Mouse (Mus musculus) embryo, embryonic 10 days (tissue): ENCODE results near the gene 4930404N11Rik.

Experiments
- DNase-seq: peaks from one replicate; pipeline ENCODE4 v3.0.0-alpha.2; 2015; ENCODE audit warnings: low spot score

Gene 4930404N11Rik

DNA sequence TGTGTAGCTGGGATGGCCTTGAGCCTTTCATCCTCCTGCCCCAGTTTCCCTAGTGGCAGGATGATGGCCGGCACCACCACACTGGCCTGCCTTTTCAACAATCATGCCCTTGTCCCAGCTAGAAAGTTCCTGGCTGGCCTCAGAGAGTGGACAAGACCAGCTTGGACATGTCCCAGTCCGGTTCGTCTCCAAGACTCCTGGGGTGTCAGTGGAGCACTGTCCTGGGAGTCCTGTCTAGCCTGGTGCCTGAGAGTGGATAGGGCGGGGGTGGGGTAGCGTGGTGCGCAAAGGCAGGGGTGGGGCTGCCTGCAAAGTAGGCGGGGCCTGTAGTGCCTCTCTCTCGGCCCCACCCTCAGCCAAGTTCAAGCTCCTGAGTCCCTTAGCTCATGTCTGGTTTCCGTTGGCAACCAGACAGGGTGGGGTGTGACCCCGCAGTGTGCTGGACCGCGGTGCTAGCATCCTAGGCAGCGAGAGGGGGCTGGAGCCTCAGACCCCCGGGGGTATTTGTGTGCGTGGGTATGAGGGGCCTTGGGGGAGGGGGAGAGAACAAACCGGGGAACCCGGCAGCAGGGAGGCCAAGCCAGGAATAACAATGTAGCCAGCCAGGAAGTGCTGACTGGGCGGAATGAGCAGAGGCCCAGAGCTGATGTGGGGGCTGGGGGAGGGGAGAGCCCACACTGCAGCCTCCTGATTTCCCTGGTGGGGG lies 36.1 kb upstream of the 4930404N11Rik start:
- DNase-seq: peak; percentile 66

- peak; percentile 59 for DNase-seq
These were observed 35.5 kb upstream of the 4930404N11Rik start for GRCm38 (mm10) chr10:81401205-81401520.

- no peak for DNase-seq
These were observed 35.0 kb upstream of the 4930404N11Rik start for GRCm38 (mm10) chr10:81400371-81401204.

GRCm38 (mm10) chr10:81399798-81400308 lies 34.2 kb upstream of the 4930404N11Rik start:
- DNase-seq: no peak

DNA sequence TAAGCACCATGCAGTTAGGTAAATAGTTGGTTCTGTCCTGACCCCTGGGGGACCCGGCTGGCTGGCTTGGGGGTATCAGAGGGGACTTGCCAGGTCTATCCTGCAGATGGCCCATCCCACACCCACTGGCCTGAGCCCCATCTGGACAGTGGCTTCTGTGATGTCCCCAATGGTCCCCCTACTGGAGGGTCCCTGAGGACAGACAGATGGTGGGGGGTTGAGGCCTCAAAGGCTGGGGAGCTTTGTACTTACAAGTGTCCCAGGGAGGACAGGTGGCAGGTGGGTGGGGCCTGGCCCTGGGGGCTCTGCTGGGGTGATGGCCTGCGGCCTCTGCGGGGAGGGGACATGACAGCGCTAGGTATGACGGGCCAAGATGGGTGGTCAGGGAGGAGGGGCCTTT lies 33.7 kb upstream of the 4930404N11Rik start:
- no peak for DNase-seq

- DNase-seq: no peak
These were observed 31.1 kb upstream of the 4930404N11Rik start for GRCm38 (mm10) chr10:81396749-81397148.

DNA sequence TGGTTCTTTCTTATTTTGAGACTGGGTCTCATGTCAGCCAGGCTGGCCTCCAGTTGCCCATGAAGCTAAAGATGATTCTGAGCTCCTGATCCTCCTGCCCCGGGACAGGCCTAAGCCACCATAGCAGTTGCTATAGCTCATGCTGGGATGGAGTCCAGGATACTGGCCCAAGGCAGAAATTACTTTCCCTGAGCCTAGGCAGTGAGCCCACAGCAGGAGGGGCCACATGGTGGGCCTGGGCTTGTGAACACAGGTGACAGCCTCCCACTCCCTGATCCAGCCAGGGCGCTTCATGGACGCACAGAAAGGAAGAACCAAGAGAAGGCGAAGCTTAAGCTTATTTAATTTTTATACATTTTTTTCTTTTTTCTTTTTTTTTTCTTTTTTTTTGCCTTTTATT lies 30.2 kb upstream of the 4930404N11Rik start:
- no peak for DNase-seq

- DNase-seq: peak; percentile 88
These were observed 29.5 kb upstream of the 4930404N11Rik start for GRCm38 (mm10) chr10:81395127-81395526.

DNA sequence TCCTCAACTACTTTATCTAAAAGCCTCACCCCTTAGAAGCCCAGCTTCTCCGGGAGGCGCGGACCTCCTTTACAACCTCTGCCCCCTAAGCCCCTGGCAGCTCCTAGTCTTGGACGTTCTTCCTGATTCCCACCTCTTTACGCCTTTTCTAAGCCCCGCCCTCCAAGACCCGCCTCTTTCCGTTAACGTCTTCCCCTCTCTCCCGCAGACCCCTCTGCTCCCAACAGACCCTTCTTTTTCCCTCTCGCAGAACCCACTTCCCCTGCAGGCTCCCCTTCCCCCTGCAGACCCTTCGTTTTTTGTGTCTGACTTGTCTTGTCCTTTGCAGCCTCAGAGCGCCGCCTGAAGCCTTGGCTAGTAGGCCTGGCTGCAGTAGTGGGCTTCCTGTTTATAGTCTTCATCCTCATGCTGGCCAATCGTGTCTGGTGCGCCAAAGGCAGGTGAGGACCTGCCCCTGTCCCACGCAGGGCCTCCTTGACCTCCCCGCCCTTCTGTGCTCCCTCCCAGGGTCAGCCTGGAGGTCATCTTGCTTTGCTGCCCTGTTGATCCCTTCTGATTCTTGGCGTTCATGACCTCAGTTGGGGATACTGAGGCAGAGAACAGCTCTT lies 27.9 kb upstream of the 4930404N11Rik start:
- DNase-seq: peak; percentile 67

- DNase-seq: no peak
These were observed 27.2 kb upstream of the 4930404N11Rik start, which contains the start of gene Smim24 for GRCm38 (mm10) chr10:81392781-81393185. Smim24 (plus strand) TSS chr10:81393051.

GRCm38 (mm10) chr10:81392270-81392669 lies 26.7 kb upstream of the 4930404N11Rik start:
- no peak for DNase-seq

GRCm38 (mm10) chr10:81390678-81390965 lies 25.0 kb upstream of the 4930404N11Rik start:
- DNase-seq: no peak

GRCm38 (mm10) chr10:81389801-81390677 lies 24.4 kb upstream of the 4930404N11Rik start:
- DNase-seq: peak; percentile 58

DNA sequence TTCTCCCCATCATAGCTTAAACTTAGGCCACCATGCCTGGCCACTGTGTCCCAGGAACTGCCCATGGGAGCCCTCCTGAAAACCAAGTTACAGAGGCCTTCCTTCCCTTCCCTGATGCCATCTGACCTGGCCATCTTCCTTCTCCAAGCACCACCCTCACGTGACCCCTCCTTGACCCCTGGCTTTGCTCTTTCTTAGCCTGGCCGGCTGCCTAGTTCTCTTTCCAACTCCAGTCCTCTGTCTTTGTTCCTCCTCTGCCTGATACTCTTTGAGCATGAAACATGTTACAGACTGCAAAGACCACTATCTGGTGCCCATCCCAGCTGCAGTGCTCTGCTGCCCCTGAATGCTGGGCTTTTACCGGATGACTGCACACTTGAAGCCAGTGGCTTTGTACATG lies 23.8 kb upstream of the 4930404N11Rik start:
- DNase-seq: no peak

GRCm38 (mm10) chr10:81388505-81389055 lies 23.0 kb upstream of the 4930404N11Rik start, which contains the start of gene Gm48552:
Gm48552 (plus strand) TSS chr10:81389005.
- no peak for DNase-seq

DNA sequence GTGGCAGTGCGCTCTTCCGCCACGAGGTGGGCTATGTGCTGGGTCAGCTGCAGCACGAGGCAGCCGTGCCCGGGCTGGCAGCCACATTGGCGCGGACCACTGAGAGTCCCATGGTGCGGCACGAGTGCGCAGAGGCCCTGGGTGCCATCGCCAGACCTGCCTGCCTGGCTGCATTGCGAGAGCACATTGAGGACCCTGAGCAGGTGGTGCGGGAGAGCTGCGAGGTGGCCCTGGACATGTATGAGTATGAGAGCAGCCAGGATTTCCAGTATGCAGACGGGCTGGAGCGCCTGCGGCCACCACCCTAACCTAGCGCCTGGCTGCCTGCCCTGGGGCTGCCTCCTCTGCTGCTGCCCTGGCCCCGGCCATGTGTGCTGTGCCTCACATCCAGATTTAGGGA lies 22.1 kb upstream of the 4930404N11Rik start:
- DNase-seq: no peak

DNA sequence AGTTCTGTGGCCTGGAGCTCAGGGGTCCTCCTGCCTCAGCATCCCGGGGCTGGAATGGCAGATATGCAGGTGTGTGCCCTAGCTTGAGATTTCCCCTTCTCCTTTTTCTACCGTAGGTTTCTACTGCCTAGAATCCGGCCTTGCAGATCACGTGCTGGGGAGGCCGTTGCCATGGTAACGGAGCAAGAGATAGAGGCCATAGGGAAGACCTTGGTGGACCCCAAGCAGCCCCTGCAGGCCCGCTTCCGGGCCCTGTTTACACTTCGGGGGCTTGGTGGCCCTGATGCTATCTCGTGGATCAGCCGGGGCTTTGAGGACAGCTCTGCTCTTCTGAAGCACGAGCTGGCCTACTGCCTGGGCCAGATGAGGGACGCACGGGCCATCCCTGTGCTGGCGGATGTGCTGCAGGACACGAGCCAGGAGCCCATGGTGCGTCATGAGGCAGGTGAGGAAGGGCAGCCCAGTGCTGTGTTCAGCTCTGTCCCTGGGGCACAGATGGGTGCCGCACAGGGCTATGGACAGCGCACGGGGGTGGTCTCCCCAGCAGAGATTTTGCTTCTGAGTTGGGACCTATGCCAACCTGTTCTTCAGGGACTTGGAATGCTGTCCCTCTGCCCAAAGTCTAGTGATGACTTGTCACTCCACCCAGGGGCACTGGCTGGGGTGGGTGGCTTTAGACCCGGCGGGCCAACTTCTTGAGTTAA lies 20.1 kb upstream of the 4930404N11Rik start:
- no peak for DNase-seq

GRCm38 (mm10) chr10:81384605-81384982 lies 19.0 kb upstream of the 4930404N11Rik start:
- DNase-seq: no peak

GRCm38 (mm10) chr10:81383802-81384604 lies 18.4 kb upstream of the 4930404N11Rik start, which contains the start of the genes Dohh and Gm48551:
Dohh (plus strand) TSS chr10:81384428.
Gm48551 (plus strand) TSS chr10:81384466.
- DNase-seq: peak; percentile 100

- no peak for DNase-seq
These were observed 16.4 kb upstream of the 4930404N11Rik start for GRCm38 (mm10) chr10:81382039-81382438.
